Mouse (Mus musculus) MEL (cell line): Measurements from ENCODE around the gene Tnfsfm13.

Experiments
- CTCF ChIP-seq, 3 experiments: IDR thresholded peaks in 2 of 3; conservative IDR thresholded peaks in 1 of 3; 2 replicates each; pipeline ENCODE4 v1.5.1; 2011 to 2012; ENCODE audit warnings: low read length in 3 of 3, low read depth in 2 of 3, mild to moderate bottlenecking in 2 of 3, improper control_type of control experiment in 1 of 3, inconsistent platforms in 1 of 3, mixed read lengths in 1 of 3, moderate library complexity in 1 of 3; ENCODE audit not compliant: control insufficient read depth in 1 of 3, insufficient read depth in 1 of 3, poor library complexity in 1 of 3, severe bottlenecking in 1 of 3
- GABPA ChIP-seq: IDR thresholded peaks from 2 replicates; pipeline ENCODE4 v1.6.1; 2012; ENCODE audit warnings: low read depth, mild to moderate bottlenecking, inconsistent platforms, low read length, improper control_type of control experiment, moderate library complexity
- MAZ ChIP-seq: IDR thresholded peaks from 2 replicates; pipeline ENCODE4 v1.6.1; 2012; ENCODE audit warnings: low read depth, mild to moderate bottlenecking, inconsistent platforms, low read length, improper control_type of control experiment
- POLR2A ChIP-seq, 2 experiments: IDR thresholded peaks; 2 replicates each; pipeline ENCODE4 v1.6.1; 2011 to 2012; ENCODE audit warnings: low read length in 2 of 2, mild to moderate bottlenecking in 2 of 2, control low read depth in 1 of 2, improper control_type of control experiment in 1 of 2, low read depth in 1 of 2, moderate library complexity in 1 of 2; ENCODE audit not compliant: control insufficient read depth in 1 of 2, insufficient read depth in 1 of 2, poor library complexity in 1 of 2
- ZC3H11A ChIP-seq: IDR thresholded peaks from 2 replicates; pipeline ENCODE4 v1.6.1; 2012; ENCODE audit warnings: low read depth, mild to moderate bottlenecking, inconsistent platforms, low read length, improper control_type of control experiment

DNA sequence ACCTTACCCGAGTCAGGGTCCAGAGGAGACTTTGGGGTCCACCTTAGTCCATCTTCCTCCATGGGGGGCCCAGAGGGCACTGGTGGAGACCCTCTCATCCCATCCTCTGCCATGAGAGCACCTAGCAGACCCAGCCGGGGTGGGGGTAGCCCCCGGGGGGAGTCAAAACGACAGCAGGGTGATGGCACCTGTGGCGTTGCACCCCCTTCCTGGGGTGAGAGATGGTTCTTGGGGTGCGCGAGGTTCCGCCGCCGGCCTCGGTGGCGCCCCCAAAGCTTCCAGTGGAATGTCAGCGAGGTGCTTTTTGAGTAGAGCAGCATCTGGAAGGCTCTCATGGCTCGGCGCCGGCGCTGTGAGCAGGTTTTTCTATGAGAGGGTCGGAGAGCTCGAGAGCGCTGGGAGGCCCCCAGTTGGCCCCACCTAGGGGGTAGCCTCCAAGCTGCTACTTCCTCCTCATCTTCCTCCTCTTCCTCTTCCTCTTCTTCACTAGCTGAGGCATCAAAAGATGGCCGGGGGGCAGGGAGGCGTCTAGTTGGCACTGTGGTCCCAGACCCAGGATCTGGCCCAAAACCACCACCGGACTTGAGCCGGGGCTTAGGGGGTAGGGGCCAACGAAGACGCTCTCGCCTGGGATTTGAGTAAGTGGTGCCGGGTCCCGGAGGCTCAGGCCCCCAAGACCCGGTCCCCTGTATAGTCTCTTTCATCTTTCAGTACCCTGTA lies 15.6 kb downstream of the Tnfsfm13 start:
- TF ChIP-seq CTCF (IDR thresholded peaks at IDR 0.05 in 2 of 3, conservative IDR thresholded peaks at IDR 0.05 in 1 of 3; ENCODE audit: control insufficient read depth in 1 of 3, insufficient read depth in 1 of 3, low read depth in 2 of 3, low read length in 3 of 3, poor library complexity in 1 of 3, severe bottlenecking in 1 of 3) (no peak), GABPA (no peak), ZC3H11A (no peak), POLR2A (IDR thresholded peaks at IDR 0.05; ENCODE audit: control insufficient read depth in 1 of 2, insufficient read depth in 1 of 2, low read depth in 1 of 2, low read length in 2 of 2, poor library complexity in 1 of 2) (no peak), MAZ (no peak)
